Mouse (Mus musculus): Measurements from ENCODE around the gene Thada. TPM values are rescaled to one million over a fixed set of nuclear protein-coding genes. Genes with fewer than 3 reads are reported as not detected.

Thada gene
- polyA plus RNA-seq (2015; fragmentation: Nextera tagmentation; extraction: Ambion mirVana), result 1.6 and 2.0 TPM in 2 replicates

DNA sequence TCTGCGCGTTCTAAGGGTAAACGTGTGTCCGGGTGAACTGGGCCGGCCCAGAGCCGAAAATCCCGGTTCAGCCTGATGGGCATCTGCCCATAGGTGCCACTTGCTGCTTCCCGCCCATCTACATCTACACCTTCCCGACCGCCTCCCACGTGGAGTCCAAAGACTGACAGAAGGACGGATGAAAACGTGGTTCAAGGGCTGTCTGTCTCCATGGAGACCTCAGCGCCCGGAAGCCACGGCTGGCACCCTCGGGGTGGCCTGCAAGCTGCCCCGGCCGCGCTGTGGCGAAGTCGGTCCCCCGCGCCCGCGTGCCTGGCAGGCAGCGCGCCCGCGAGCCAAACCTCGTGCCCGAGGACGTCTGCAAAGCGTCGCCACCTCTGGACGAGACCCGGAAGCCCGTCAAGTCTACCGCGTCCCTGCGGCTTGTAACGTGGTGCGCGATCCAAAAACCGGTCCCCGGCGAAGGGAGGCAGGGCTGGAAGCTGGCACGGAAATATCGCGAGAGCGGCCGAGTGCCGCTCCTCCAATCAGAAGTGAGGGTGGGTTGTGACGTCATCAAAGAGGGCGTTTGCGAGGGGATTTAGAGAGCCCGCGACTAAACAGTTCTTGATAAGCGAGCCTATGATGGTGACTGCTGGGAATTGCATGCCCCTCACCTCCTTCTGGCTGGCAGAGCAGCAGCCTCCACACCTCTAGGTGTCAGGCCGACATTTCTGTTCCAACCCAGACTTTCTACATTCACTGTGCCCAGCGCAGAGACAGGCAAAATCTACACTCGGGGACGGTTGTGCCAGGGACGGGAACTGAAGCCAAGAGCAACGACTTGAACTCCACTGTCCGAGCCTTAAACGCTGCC, at the start of gene Thada:
TSS of gene Thada (minus strand) at position 453 of the 856 bp plus-strand sequence.
- peak within 1 kb of the TSS; percentile 85 for H3K4me3 ChIP-seq (ENCODE audit: low read depth, low read length)
- DNase-seq (ENCODE audit: low spot score) (peak; percentile 98), ATAC-seq (ENCODE audit: low FRiP score, low TSS enrichment) (peak; percentile 99)
- H3K4me2 ChIP-seq (replicated peaks; ENCODE audit: low read depth), result peak within 1 kb of the TSS; percentile 90
- TF ChIP-seq EP300 (optimal IDR thresholded peaks at IDR 0.05) (peak; percentile 98), CTCF (IDR thresholded peaks at IDR 0.05; ENCODE audit: low read depth) (peak; percentile 31; the same call in 1 of the 2 replicates)
- peak within 1 kb of the TSS; percentile 84 for H3K9ac ChIP-seq (ENCODE audit: low read length)
- H3K4me1 ChIP-seq (replicated peaks; ENCODE audit: control insufficient read depth, insufficient read depth), result peaks cover 2% of the 10 kb centered on the region; the same call in 1 of the 2 replicates
- peak within 1 kb of the TSS; percentile 78 for H3K27ac ChIP-seq (replicated peaks)
- no peaks in the 10 kb centered on the region for H3K9me3 ChIP-seq (ENCODE audit: control insufficient read depth, low read length)
- under 1% methylated on average over 67 of the region's 67 CpGs for WGBS
- H3K36me3 ChIP-seq (ENCODE audit: control insufficient read depth, insufficient read depth, low read length), result no peaks in the 10 kb centered on the region
- no peaks in the 10 kb centered on the region for H3K27me3 ChIP-seq (ENCODE audit: control insufficient read depth, insufficient read depth, low read length)

DNA sequence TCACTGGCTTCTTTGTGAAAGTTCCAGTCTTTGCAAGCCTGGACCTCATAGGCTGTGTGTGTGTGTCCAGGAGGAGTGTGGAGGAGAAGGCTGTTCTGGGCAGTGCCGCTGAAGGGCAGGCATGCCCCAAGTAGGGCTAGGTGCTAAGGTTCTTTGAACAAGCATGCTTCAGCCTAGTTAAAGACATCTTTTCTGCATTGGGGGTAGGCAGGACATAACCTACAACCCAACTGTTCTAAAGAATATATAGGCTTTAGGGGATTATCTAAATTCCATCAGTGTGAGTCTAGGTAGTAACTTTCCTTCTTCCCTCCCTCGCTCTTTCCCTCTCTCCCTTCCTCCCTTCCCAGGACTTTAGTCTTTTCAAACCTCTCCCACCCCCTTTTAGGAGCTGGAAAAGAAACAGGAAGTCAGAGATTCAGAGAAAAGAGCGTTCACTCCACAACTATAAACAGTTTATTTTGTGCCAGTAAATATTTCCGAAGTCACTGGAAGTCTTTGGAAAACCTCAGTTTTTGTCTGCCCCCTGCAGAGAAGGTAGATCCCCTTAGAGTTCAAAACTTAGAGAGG, 46.6 kb upstream of the Thada start:
- TF ChIP-seq EP300 (optimal IDR thresholded peaks at IDR 0.05), result no peak
- peak; percentile 12; the same call in 1 of the 2 replicates for TF ChIP-seq CTCF (IDR thresholded peaks at IDR 0.05; ENCODE audit: low read depth)
- Histone ChIP-seq H3K4me2 (replicated peaks; ENCODE audit: low read depth) (peak overlapping the region; percentile 99), H3K4me1 (replicated peaks; ENCODE audit: control insufficient read depth, insufficient read depth) (peaks cover 5% of the 10 kb centered on the region), H3K36me3 (ENCODE audit: control insufficient read depth, insufficient read depth, low read length) (no peaks in the 10 kb centered on the region), H3K4me3 (ENCODE audit: low read depth, low read length) (peak overlapping the region; percentile 73), H3K9ac (ENCODE audit: low read length) (peak overlapping the region; percentile 86), H3K27me3 (ENCODE audit: control insufficient read depth, insufficient read depth, low read length) (no peaks in the 10 kb centered on the region), H3K27ac (replicated peaks) (peak overlapping the region; percentile 89), H3K9me3 (ENCODE audit: control insufficient read depth, low read length) (no peaks in the 10 kb centered on the region)
- WGBS, result 18% methylated on average over 4 of the region's 4 CpGs
- DNase-seq (ENCODE audit: low spot score) (no peak), ATAC-seq (ENCODE audit: low FRiP score, low TSS enrichment) (no peak)

DNA sequence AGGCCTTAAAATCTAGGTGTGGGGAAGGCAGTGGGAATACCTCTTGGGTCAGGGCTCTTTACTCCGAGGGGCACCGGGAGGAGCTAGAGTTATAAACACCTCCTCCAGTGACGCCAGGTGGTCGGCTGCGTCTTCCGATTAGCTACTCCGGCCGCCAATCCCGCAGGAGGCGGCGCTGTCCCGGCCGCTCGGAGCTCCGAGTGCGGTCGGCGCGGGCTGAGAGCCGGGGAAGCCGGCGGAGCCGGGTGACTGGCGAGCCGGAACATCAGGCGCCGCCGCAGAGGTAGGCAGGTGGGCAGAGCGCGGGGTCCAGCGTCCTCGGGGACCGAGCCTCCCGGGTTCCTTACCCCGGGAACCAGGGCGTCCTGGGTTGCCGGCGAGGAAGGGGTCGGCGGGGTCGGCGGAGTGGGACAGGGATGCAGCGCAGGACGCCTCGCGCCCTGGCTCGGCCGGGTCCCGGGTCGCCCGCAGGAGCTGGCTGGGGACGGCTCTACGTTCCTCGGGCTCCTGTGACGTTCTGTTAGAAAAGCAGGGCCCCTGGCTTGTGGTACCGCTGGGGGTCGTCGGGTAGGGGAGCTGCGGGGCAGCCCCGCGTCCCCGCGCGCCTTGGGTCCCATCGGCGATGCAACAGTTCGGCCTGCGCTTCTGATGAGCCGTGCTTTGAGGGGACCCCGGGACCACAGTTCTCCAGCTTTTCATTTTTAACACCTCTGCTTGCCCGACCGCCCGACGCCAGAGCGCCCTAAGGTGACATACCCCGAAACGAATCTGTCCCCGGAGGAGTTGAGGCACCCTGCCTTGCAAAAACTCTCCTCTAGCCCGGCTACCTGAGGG, 45.9 kb upstream of the Thada start, which contains the start of gene Plekhh2:
TSS of gene Plekhh2 (plus strand) at position 214 of the 834 bp plus-strand sequence.
- under 1% methylated on average over 75 of the region's 79 CpGs for WGBS

DNA sequence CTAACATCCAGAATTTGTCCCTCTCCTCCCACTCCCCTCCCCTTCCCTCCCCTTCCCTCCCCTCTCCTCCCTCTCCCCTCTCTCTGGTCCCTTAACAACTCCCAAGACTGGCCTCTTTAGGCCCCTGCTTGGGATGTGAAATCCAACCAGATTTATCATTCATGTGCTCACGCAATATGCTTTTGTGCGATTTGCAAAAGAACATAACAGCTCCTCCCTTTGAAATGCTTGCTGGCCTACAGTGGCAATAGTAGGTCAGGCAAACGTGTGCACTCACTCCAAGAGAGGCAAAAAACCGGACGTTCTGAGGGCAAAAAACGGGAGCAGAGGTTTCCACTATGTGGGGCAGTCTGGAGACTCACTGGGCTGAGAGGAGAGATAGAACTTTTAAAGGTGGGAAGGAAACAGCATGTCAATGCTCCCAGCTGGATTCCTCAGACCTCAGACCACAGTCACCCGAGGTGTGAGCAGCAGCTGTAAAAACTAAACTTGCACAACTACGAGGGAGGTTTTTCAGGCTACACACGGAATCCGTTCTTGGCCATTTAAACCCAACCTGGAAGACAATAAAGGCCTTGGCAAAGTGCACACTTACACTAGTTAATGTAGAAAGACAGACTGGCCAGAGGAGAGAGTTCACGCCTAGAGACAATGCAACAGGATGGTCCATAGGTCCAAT, 45.1 kb upstream of the Thada start:
- H3K27me3 ChIP-seq (ENCODE audit: control insufficient read depth, insufficient read depth, low read length), result no peaks in the 10 kb centered on the region
- no peaks in the 10 kb centered on the region for H3K36me3 ChIP-seq (ENCODE audit: control insufficient read depth, insufficient read depth, low read length)
- H3K4me3 ChIP-seq (ENCODE audit: low read depth, low read length), result peak overlapping the region; percentile 73
- ATAC-seq (ENCODE audit: low FRiP score, low TSS enrichment) (peak; percentile 36; the same call in 1 of the 2 replicates), DNase-seq (ENCODE audit: low spot score) (no peak)
- H3K4me2 ChIP-seq (replicated peaks; ENCODE audit: low read depth), result peak overlapping the region; percentile 99
- H3K4me1 ChIP-seq (replicated peaks; ENCODE audit: control insufficient read depth, insufficient read depth), result peaks cover 5% of the 10 kb centered on the region
- no peaks in the 10 kb centered on the region for H3K9me3 ChIP-seq (ENCODE audit: control insufficient read depth, low read length)
- WGBS, result 25% methylated on average over 11 of the region's 11 CpGs
- no peak for TF ChIP-seq CTCF (IDR thresholded peaks at IDR 0.05; ENCODE audit: low read depth)
- TF ChIP-seq EP300 (optimal IDR thresholded peaks at IDR 0.05), result no peak
- peak overlapping the region; percentile 89 for H3K27ac ChIP-seq (replicated peaks)
- peak overlapping the region; percentile 86; the same call in 1 of the 2 replicates for H3K9ac ChIP-seq (ENCODE audit: low read length)

More for the DNA sequence above, 45.9 kb upstream of the Thada start, which contains the start of gene Plekhh2:
- H3K9ac ChIP-seq (ENCODE audit: low read length), result peak within 1 kb of the TSS; percentile 86
- TF ChIP-seq EP300 (optimal IDR thresholded peaks at IDR 0.05), result no peak
- TF ChIP-seq CTCF (IDR thresholded peaks at IDR 0.05; ENCODE audit: low read depth), result peak; percentile 61
- peak; percentile 81; the same call in 1 of the 2 replicates for ATAC-seq (ENCODE audit: low FRiP score, low TSS enrichment)
- peak within 1 kb of the TSS; percentile 89 for H3K27ac ChIP-seq (replicated peaks)
- H3K9me3 ChIP-seq (ENCODE audit: control insufficient read depth, low read length), result no peaks in the 10 kb centered on the region
- peak; percentile 82 for DNase-seq (ENCODE audit: low spot score)
- no peaks in the 10 kb centered on the region for H3K36me3 ChIP-seq (ENCODE audit: control insufficient read depth, insufficient read depth, low read length)
- no peaks in the 10 kb centered on the region for H3K27me3 ChIP-seq (ENCODE audit: control insufficient read depth, insufficient read depth, low read length)
- H3K4me3 ChIP-seq (ENCODE audit: low read depth, low read length), result peak within 1 kb of the TSS; percentile 73
- peak within 1 kb of the TSS; percentile 99 for H3K4me2 ChIP-seq (replicated peaks; ENCODE audit: low read depth)
- H3K4me1 ChIP-seq (replicated peaks; ENCODE audit: control insufficient read depth, insufficient read depth), result peaks cover 5% of the 10 kb centered on the region

DNA sequence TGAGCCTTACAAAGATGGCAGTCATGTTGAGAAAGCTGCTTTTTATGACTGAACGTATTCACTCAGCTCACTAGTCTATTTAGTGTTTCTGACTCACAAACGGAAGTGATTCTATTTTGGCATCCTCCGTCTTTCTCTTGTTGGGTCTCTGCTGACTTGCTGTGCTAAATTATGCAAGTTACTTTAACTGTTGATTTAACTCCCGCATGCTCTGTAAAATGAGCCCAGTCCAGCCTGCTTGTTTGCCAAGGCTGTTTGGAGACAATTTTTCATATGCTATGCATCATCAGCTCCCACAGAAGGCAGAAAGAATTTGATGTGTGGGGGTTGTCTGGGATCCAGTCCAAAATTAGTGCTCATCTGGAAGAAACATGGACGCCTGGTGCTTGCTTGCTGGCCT, 44.4 kb upstream of the Thada start:
- no peak overlapping the region for H3K9ac ChIP-seq (ENCODE audit: low read length)
- WGBS, result 9% methylated on average over 5 of the region's 5 CpGs

More for the DNA sequence above, 44.4 kb upstream of the Thada start:
- Histone ChIP-seq H3K36me3 (ENCODE audit: control insufficient read depth, insufficient read depth, low read length) (no peaks in the 10 kb centered on the region), H3K4me2 (replicated peaks; ENCODE audit: low read depth) (no peak overlapping the region), H3K4me3 (ENCODE audit: low read depth, low read length) (no peak overlapping the region), H3K27me3 (ENCODE audit: control insufficient read depth, insufficient read depth, low read length) (no peaks in the 10 kb centered on the region), H3K9me3 (ENCODE audit: control insufficient read depth, low read length) (no peaks in the 10 kb centered on the region), H3K4me1 (replicated peaks; ENCODE audit: control insufficient read depth, insufficient read depth) (peaks cover 5% of the 10 kb centered on the region), H3K27ac (replicated peaks) (peak overlapping the region; percentile 89)
- DNase-seq (ENCODE audit: low spot score) (peak; percentile 32), ATAC-seq (ENCODE audit: low FRiP score, low TSS enrichment) (peak; percentile 58; the same call in 1 of the 2 replicates)
- TF ChIP-seq EP300 (optimal IDR thresholded peaks at IDR 0.05) (no peak), CTCF (IDR thresholded peaks at IDR 0.05; ENCODE audit: low read depth) (no peak)

Data from stomach, postnatal 0 days (tissue).